Mouse (Mus musculus) limb, embryonic 13.5 days (tissue): ENCODE measurements around the gene Mbnl1. TPM values are rescaled to one million over a fixed set of nuclear protein-coding genes. Genes with fewer than 3 reads are reported as not detected.
"Not testable (repeated sequence)": the region's sequence is repeated elsewhere in the genome, so short reads cannot be mapped to it uniquely, and the experiment has no call there.

Experiments
- ATAC-seq: fragments of 200-750 bp; cut with Nextera tagmentation; 2 replicates; pipeline ENCODE4 v1.8.0; 2017; ENCODE audit warnings: low read depth, moderate number of reproducible peaks, moderate TSS enrichment; ENCODE audit not compliant: low FRiP score
- H3K27ac ChIP-seq: fragments of 300-500 bp; sonication (generic); 2 replicates; pipeline ENCODE4 v1.5.1; 2015; ENCODE audit warnings: inconsistent platforms, mild to moderate bottlenecking, moderate library complexity
- H3K27me3 ChIP-seq: fragments of 300-500 bp; sonication (generic); 2 replicates; pipeline ENCODE4 v1.6.1; 2015; ENCODE audit warnings: mild to moderate bottlenecking, inconsistent platforms
- H3K36me3 ChIP-seq: fragments of 300-500 bp; sonication (generic); 2 replicates; pipeline ENCODE4 v1.6.1; 2015; ENCODE audit warnings: inconsistent platforms, mild to moderate bottlenecking, moderate library complexity
- H3K4me1 ChIP-seq: fragments of 300-500 bp; sonication (generic); 2 replicates; pipeline ENCODE4 v1.6.1; 2015; ENCODE audit warnings: inconsistent platforms
- H3K4me2 ChIP-seq: fragments of 300-500 bp; sonication (generic); replicated peaks from 2 replicates; pipeline ENCODE4 v1.6.1; 2015; ENCODE audit warnings: inconsistent platforms, mild to moderate bottlenecking, moderate library complexity
- H3K4me3 ChIP-seq: fragments of 300-500 bp; sonication (generic); 2 replicates; pipeline ENCODE4 v1.5.1; 2015; ENCODE audit warnings: moderate library complexity, mild to moderate bottlenecking, inconsistent platforms
- H3K9ac ChIP-seq: fragments of 300-500 bp; sonication (generic); 2 replicates; pipeline ENCODE4 v1.6.1; 2015; ENCODE audit warnings: mild to moderate bottlenecking, inconsistent platforms
- H3K9me3 ChIP-seq: fragments of 300-500 bp; sonication (generic); 2 replicates; pipeline ENCODE4 v1.6.1; 2016; ENCODE audit warnings: inconsistent platforms
- WGBS: fragments of 180-500 bp; shearing (Covaris S2); methylation state at CpG from one replicate; pipeline ENCODE4 v1.1.7; 2015; 5-methylcytosine and 5-hydroxymethylcytosine counted together
- polyA plus RNA-seq: library from polyadenylated mRNA; unstranded; fragments of >200 nt; fragmentation: Nextera tagmentation; extraction: Ambion mirVana; gene quantifications from 2 replicates; pipeline ENCODE4 v1.2.1, GENCODE M21; 2015

Mbnl1 gene
- polyA plus RNA-seq, 1 experiment from 2014 or later, result 89.7 TPM

- Histone ChIP-seq H3K4me2 (no peak overlapping the region), H3K9me3 (no peaks in the 10 kb centered on the region), H3K27ac (no peak overlapping the region), H3K4me1 (no peaks in the 10 kb centered on the region), H3K36me3 (no peaks in the 10 kb centered on the region), H3K9ac (no peak overlapping the region), H3K27me3 (no peaks in the 10 kb centered on the region), H3K4me3 (no peak overlapping the region)
- no peak for ATAC-seq
- WGBS, result 91% methylated on average over 2 of the region's 2 CpGs
These were observed 2.4 kb downstream of the Mbnl1 start for GRCm38 (mm10) chr3:60475055-60475454.

- WGBS, result 87% methylated on average over 6 of the region's 6 CpGs
- no peak overlapping the region for H3K9ac ChIP-seq
- H3K4me2 ChIP-seq, result no peak overlapping the region
- no peak for ATAC-seq
- H3K4me3 ChIP-seq, result no peak overlapping the region
- H3K4me1 ChIP-seq, result no peaks in the 10 kb centered on the region
- H3K36me3 ChIP-seq, result no peaks in the 10 kb centered on the region
- H3K27ac ChIP-seq, result no peak overlapping the region
- H3K9me3 ChIP-seq, result no peaks in the 10 kb centered on the region
- no peaks in the 10 kb centered on the region for H3K27me3 ChIP-seq
These were observed 4.2 kb downstream of the Mbnl1 start for GRCm38 (mm10) chr3:60476751-60477255.

- Histone ChIP-seq H3K27ac (no peak overlapping the region), H3K4me3 (no peak overlapping the region), H3K36me3 (no peaks in the 10 kb centered on the region), H3K27me3 (no peaks in the 10 kb centered on the region), H3K9ac (no peak overlapping the region), H3K9me3 (no peaks in the 10 kb centered on the region), H3K4me1 (no peaks in the 10 kb centered on the region), H3K4me2 (no peak overlapping the region)
- WGBS, result 50% methylated on average over 2 of the region's 2 CpGs
- no peak for ATAC-seq
These were observed 5.8 kb downstream of the Mbnl1 start for GRCm38 (mm10) chr3:60478433-60478832.

GRCm38 (mm10) chr3:60480716-60481115, 8.1 kb downstream of the Mbnl1 start:
- Histone ChIP-seq H3K4me1 (peaks cover 10% of the 10 kb centered on the region), H3K4me3 (no peak overlapping the region), H3K9me3 (no peaks in the 10 kb centered on the region), H3K9ac (no peak overlapping the region), H3K27me3 (no peaks in the 10 kb centered on the region), H3K4me2 (no peak overlapping the region), H3K36me3 (no peaks in the 10 kb centered on the region), H3K27ac (no peak overlapping the region)
- WGBS, result 83% methylated on average over 2 of the region's 2 CpGs
- ATAC-seq, result no peak

- Histone ChIP-seq H3K9ac (no peak overlapping the region), H3K27me3 (no peaks in the 10 kb centered on the region), H3K36me3 (no peaks in the 10 kb centered on the region), H3K4me2 (no peak overlapping the region), H3K4me3 (no peak overlapping the region), H3K9me3 (no peaks in the 10 kb centered on the region), H3K4me1 (peaks cover 10% of the 10 kb centered on the region), H3K27ac (no peak overlapping the region)
- ATAC-seq, result no peak
- WGBS, result 94% methylated on average over 2 of the region's 2 CpGs
These were observed 9.2 kb downstream of the Mbnl1 start for GRCm38 (mm10) chr3:60481740-60482399.

- peaks cover 10% of the 10 kb centered on the region for H3K4me1 ChIP-seq
- H3K9me3 ChIP-seq, result no peaks in the 10 kb centered on the region
- H3K4me2 ChIP-seq, result no peak overlapping the region
- no peaks in the 10 kb centered on the region for H3K27me3 ChIP-seq
- no peak overlapping the region for H3K9ac ChIP-seq
- no peak for ATAC-seq
- no peaks in the 10 kb centered on the region for H3K36me3 ChIP-seq
- H3K27ac ChIP-seq, result no peak overlapping the region
- H3K4me3 ChIP-seq, result no peak overlapping the region
These were observed 10.7 kb downstream of the Mbnl1 start for GRCm38 (mm10) chr3:60483305-60483704.

- ATAC-seq, result no peak
- peaks cover 10% of the 10 kb centered on the region for H3K4me1 ChIP-seq
- no peak overlapping the region for H3K9ac ChIP-seq
- H3K36me3 ChIP-seq, result no peaks in the 10 kb centered on the region
- H3K4me3 ChIP-seq, result no peak overlapping the region
- H3K9me3 ChIP-seq, result no peaks in the 10 kb centered on the region
- WGBS, result 91% methylated on average over 4 of the region's 4 CpGs
- H3K4me2 ChIP-seq, result no peak overlapping the region
- no peaks in the 10 kb centered on the region for H3K27me3 ChIP-seq
- H3K27ac ChIP-seq, result no peak overlapping the region
These were observed 13.5 kb downstream of the Mbnl1 start for GRCm38 (mm10) chr3:60485987-60486712.

GRCm38 (mm10) chr3:60486713-60487170, 14.1 kb downstream of the Mbnl1 start:
- 86% methylated on average over 3 of the region's 3 CpGs for WGBS
- no peak overlapping the region for H3K27ac ChIP-seq
- no peaks in the 10 kb centered on the region for H3K9me3 ChIP-seq
- H3K9ac ChIP-seq, result no peak overlapping the region
- peaks cover 10% of the 10 kb centered on the region for H3K4me1 ChIP-seq
- no peak overlapping the region for H3K4me2 ChIP-seq
- no peaks in the 10 kb centered on the region for H3K36me3 ChIP-seq
- H3K4me3 ChIP-seq, result no peak overlapping the region
- no peak for ATAC-seq
- no peaks in the 10 kb centered on the region for H3K27me3 ChIP-seq

GRCm38 (mm10) chr3:60489509-60489908, 16.9 kb downstream of the Mbnl1 start:
- Histone ChIP-seq H3K9me3 (no peaks in the 10 kb centered on the region), H3K4me2 (no peak overlapping the region), H3K4me3 (no peak overlapping the region), H3K36me3 (no peaks in the 10 kb centered on the region), H3K4me1 (peaks cover 6% of the 10 kb centered on the region; the same call in 1 of the 2 replicates), H3K27me3 (no peaks in the 10 kb centered on the region), H3K9ac (no peak overlapping the region), H3K27ac (no peak overlapping the region)
- ATAC-seq, result no peak
- 93% methylated on average over 6 of the region's 6 CpGs for WGBS

- WGBS, result 66% methylated on average over 8 of the region's 16 CpGs
- peaks cover 16% of the 10 kb centered on the region for H3K4me1 ChIP-seq
- H3K27me3 ChIP-seq, ATAC-seq, H3K4me2 ChIP-seq, H3K9me3 ChIP-seq, H3K36me3 ChIP-seq, H3K4me3 ChIP-seq, H3K9ac ChIP-seq, H3K27ac ChIP-seq: not testable (repeated sequence)
These were observed 22.3 kb downstream of the Mbnl1 start for GRCm38 (mm10) chr3:60494774-60495535.

GRCm38 (mm10) chr3:60496197-60496596, 23.6 kb downstream of the Mbnl1 start:
- WGBS, result 50% methylated on average over 5 of the region's 5 CpGs
- Histone ChIP-seq H3K27me3 (no peaks in the 10 kb centered on the region), H3K4me2 (no peak overlapping the region)

GRCm38 (mm10) chr3:60498151-60498550, 25.5 kb downstream of the Mbnl1 start:
- H3K4me1 ChIP-seq, result peaks cover 32% of the 10 kb centered on the region
- H3K4me3 ChIP-seq, result no peak overlapping the region
- 78% methylated on average over 2 of the region's 2 CpGs for WGBS
- H3K9ac ChIP-seq, result no peak overlapping the region
- no peak overlapping the region for H3K4me2 ChIP-seq
- no peaks in the 10 kb centered on the region for H3K9me3 ChIP-seq
- no peak for ATAC-seq
- no peaks in the 10 kb centered on the region for H3K36me3 ChIP-seq
- H3K27ac ChIP-seq, result no peak overlapping the region
- no peaks in the 10 kb centered on the region for H3K27me3 ChIP-seq

More at GRCm38 (mm10) chr3:60496197-60496596, 23.6 kb downstream of the Mbnl1 start:
- Histone ChIP-seq H3K36me3 (no peaks in the 10 kb centered on the region), H3K27ac (no peak overlapping the region), H3K4me3 (no peak overlapping the region), H3K9ac (no peak overlapping the region), H3K9me3 (no peaks in the 10 kb centered on the region), H3K4me1 (peaks cover 21% of the 10 kb centered on the region)
- ATAC-seq, result no peak
